Mouse (Mus musculus): Measurements from ENCODE around the gene Rnf216. TPM values are rescaled to one million over a fixed set of nuclear protein-coding genes. Genes with fewer than 3 reads are reported as not detected.

The Rnf216 gene
- polyA plus RNA-seq, 1 experiment from 2014 or later, result 52.3 TPM

- ATAC-seq (ENCODE audit: low FRiP score), result no peak
- H3K27ac ChIP-seq, result peak overlapping the region; percentile 75
These were observed 63.0 kb downstream of the Rnf216 start for GRCm38 (mm10) chr5:143049746-143050145.

GRCm38 (mm10) chr5:143049013-143049385, 63.8 kb downstream of the Rnf216 start:
- peak overlapping the region; percentile 81 for H3K27ac ChIP-seq
- no peak overlapping the region for H3K4me2 ChIP-seq
- no peak overlapping the region for H3K9ac ChIP-seq
- H3K4me1 ChIP-seq, result peaks cover 43% of the 10 kb centered on the region
- 81% methylated on average over 1 of the region's 1 CpGs for WGBS
- no peaks in the 10 kb centered on the region for H3K27me3 ChIP-seq
- H3K4me3 ChIP-seq (replicated peaks), result no peak overlapping the region
- H3K9me3 ChIP-seq, result no peaks in the 10 kb centered on the region
- H3K36me3 ChIP-seq (replicated peaks), result peaks cover 4% of the 10 kb centered on the region; the same call in 1 of the 2 replicates
- no peak for ATAC-seq (ENCODE audit: low FRiP score)

More at GRCm38 (mm10) chr5:143049746-143050145, 63.0 kb downstream of the Rnf216 start:
- Histone ChIP-seq H3K9me3 (no peaks in the 10 kb centered on the region), H3K27me3 (no peaks in the 10 kb centered on the region), H3K4me2 (no peak overlapping the region), H3K36me3 (replicated peaks) (peaks cover 4% of the 10 kb centered on the region; the same call in 1 of the 2 replicates), H3K9ac (no peak overlapping the region), H3K4me3 (replicated peaks) (no peak overlapping the region), H3K4me1 (peaks cover 46% of the 10 kb centered on the region)
- 43% methylated on average over 4 of the region's 4 CpGs for WGBS

- peaks cover 37% of the 10 kb centered on the region for H3K4me1 ChIP-seq
- H3K9ac ChIP-seq, result no peak overlapping the region
- ATAC-seq (ENCODE audit: low FRiP score), result no peak
- H3K27me3 ChIP-seq, result no peaks in the 10 kb centered on the region
- H3K4me3 ChIP-seq (replicated peaks), result no peak overlapping the region
- no peak overlapping the region for H3K4me2 ChIP-seq
- H3K9me3 ChIP-seq, result no peaks in the 10 kb centered on the region
- H3K36me3 ChIP-seq (replicated peaks), result peaks cover 4% of the 10 kb centered on the region; the same call in 1 of the 2 replicates
- peak overlapping the region; percentile 81 for H3K27ac ChIP-seq
These were observed 64.4 kb downstream of the Rnf216 start for GRCm38 (mm10) chr5:143048232-143049012.

GRCm38 (mm10) chr5:143047586-143047985, 65.2 kb downstream of the Rnf216 start:
- 93% methylated on average over 1 of the region's 1 CpGs for WGBS
- Histone ChIP-seq H3K4me2 (no peak overlapping the region), H3K27ac (peak overlapping the region; percentile 81), H3K4me3 (replicated peaks) (no peak overlapping the region), H3K4me1 (peaks cover 30% of the 10 kb centered on the region), H3K27me3 (no peaks in the 10 kb centered on the region), H3K36me3 (replicated peaks) (peaks cover 4% of the 10 kb centered on the region; the same call in 1 of the 2 replicates), H3K9ac (no peak overlapping the region), H3K9me3 (no peaks in the 10 kb centered on the region)
- no peak for ATAC-seq (ENCODE audit: low FRiP score)

GRCm38 (mm10) chr5:143043902-143044301, 68.9 kb downstream of the Rnf216 start:
- H3K9ac ChIP-seq, result no peak overlapping the region
- no peak overlapping the region for H3K4me3 ChIP-seq (replicated peaks)
- no peak overlapping the region for H3K27ac ChIP-seq
- no peak for ATAC-seq (ENCODE audit: low FRiP score)
- H3K4me1 ChIP-seq, result peaks cover 12% of the 10 kb centered on the region
- H3K36me3 ChIP-seq (replicated peaks), result peaks cover 3% of the 10 kb centered on the region; the same call in 1 of the 2 replicates
- WGBS, result 77% methylated on average over 2 of the region's 2 CpGs
- no peak overlapping the region for H3K4me2 ChIP-seq
- no peaks in the 10 kb centered on the region for H3K9me3 ChIP-seq
- no peaks in the 10 kb centered on the region for H3K27me3 ChIP-seq

- Histone ChIP-seq H3K4me2 (no peak overlapping the region), H3K27me3 (no peaks in the 10 kb centered on the region), H3K4me3 (replicated peaks) (no peak overlapping the region), H3K36me3 (replicated peaks) (peaks cover 3% of the 10 kb centered on the region; the same call in 1 of the 2 replicates), H3K9ac (no peak overlapping the region), H3K27ac (no peak overlapping the region), H3K9me3 (no peaks in the 10 kb centered on the region), H3K4me1 (peaks cover 7% of the 10 kb centered on the region)
- 88% methylated on average over 2 of the region's 2 CpGs for WGBS
- no peak for ATAC-seq (ENCODE audit: low FRiP score)
These were observed 69.5 kb downstream of the Rnf216 start for GRCm38 (mm10) chr5:143043285-143043684.

GRCm38 (mm10) chr5:143038794-143039193, 74.0 kb downstream of the Rnf216 start:
- Histone ChIP-seq H3K27ac (no peak overlapping the region), H3K4me2 (no peak overlapping the region), H3K27me3 (no peaks in the 10 kb centered on the region), H3K9ac (no peak overlapping the region), H3K36me3 (replicated peaks) (peaks cover 9% of the 10 kb centered on the region; the same call in 1 of the 2 replicates), H3K4me3 (replicated peaks) (no peak overlapping the region), H3K9me3 (no peaks in the 10 kb centered on the region), H3K4me1 (no peaks in the 10 kb centered on the region)
- ATAC-seq (ENCODE audit: low FRiP score), result no peak
- 89% methylated on average over 4 of the region's 4 CpGs for WGBS

- ATAC-seq (ENCODE audit: low FRiP score), result no peak
- no peak overlapping the region for H3K4me2 ChIP-seq
- peaks cover 8% of the 10 kb centered on the region for H3K4me1 ChIP-seq
- no peaks in the 10 kb centered on the region for H3K27me3 ChIP-seq
- no peak overlapping the region for H3K4me3 ChIP-seq (replicated peaks)
- 20% methylated on average over 1 of the region's 1 CpGs for WGBS
- no peak overlapping the region for H3K27ac ChIP-seq
- no peaks in the 10 kb centered on the region for H3K9me3 ChIP-seq
- no peak overlapping the region for H3K9ac ChIP-seq
- peaks cover 9% of the 10 kb centered on the region; the same call in 1 of the 2 replicates for H3K36me3 ChIP-seq (replicated peaks)
These were observed 75.6 kb downstream of the Rnf216 start for GRCm38 (mm10) chr5:143037201-143037600.

GRCm38 (mm10) chr5:143036052-143036451, 76.7 kb downstream of the Rnf216 start:
- H3K9me3 ChIP-seq, result no peaks in the 10 kb centered on the region
- H3K36me3 ChIP-seq (replicated peaks), result peaks cover 6% of the 10 kb centered on the region; the same call in 1 of the 2 replicates
- ATAC-seq (ENCODE audit: low FRiP score), result no peak
- H3K4me2 ChIP-seq, result no peak overlapping the region
- H3K4me1 ChIP-seq, result peaks cover 17% of the 10 kb centered on the region
- H3K27me3 ChIP-seq, result no peaks in the 10 kb centered on the region
- no peak overlapping the region for H3K4me3 ChIP-seq (replicated peaks)
- 0 out of 2 replicates have a peak overlapping the region, but pooled peaks have one; percentile 25 for H3K27ac ChIP-seq
- WGBS, result 91% methylated on average over 1 of the region's 1 CpGs
- no peak overlapping the region for H3K9ac ChIP-seq

GRCm38 (mm10) chr5:143035271-143035670, 77.5 kb downstream of the Rnf216 start:
- Histone ChIP-seq H3K36me3 (replicated peaks) (peaks cover 6% of the 10 kb centered on the region; the same call in 1 of the 2 replicates), H3K4me2 (no peak overlapping the region), H3K27me3 (no peaks in the 10 kb centered on the region), H3K9ac (no peak overlapping the region), H3K27ac (no peak overlapping the region), H3K9me3 (no peaks in the 10 kb centered on the region), H3K4me3 (replicated peaks) (no peak overlapping the region), H3K4me1 (peaks cover 17% of the 10 kb centered on the region)
- 90% methylated on average over 4 of the region's 4 CpGs for WGBS
- no peak for ATAC-seq (ENCODE audit: low FRiP score)

- Histone ChIP-seq H3K4me3 (replicated peaks) (no peak overlapping the region), H3K9ac (no peak overlapping the region), H3K9me3 (no peaks in the 10 kb centered on the region), H3K27ac (no peak overlapping the region), H3K36me3 (replicated peaks) (peaks cover 6% of the 10 kb centered on the region; the same call in 1 of the 2 replicates), H3K4me1 (peaks cover 17% of the 10 kb centered on the region), H3K4me2 (no peak overlapping the region), H3K27me3 (no peaks in the 10 kb centered on the region)
- WGBS, result 77% methylated on average over 3 of the region's 3 CpGs
- ATAC-seq (ENCODE audit: low FRiP score), result no peak
These were observed 78.7 kb downstream of the Rnf216 start for GRCm38 (mm10) chr5:143034108-143034507.

- WGBS, result 88% methylated on average over 3 of the region's 3 CpGs
- ATAC-seq (ENCODE audit: low FRiP score), result no peak
- Histone ChIP-seq H3K4me3 (replicated peaks) (no peak overlapping the region), H3K27me3 (no peaks in the 10 kb centered on the region), H3K4me2 (no peak overlapping the region), H3K27ac (no peak overlapping the region), H3K9ac (no peak overlapping the region), H3K4me1 (peaks cover 17% of the 10 kb centered on the region), H3K36me3 (replicated peaks) (peaks cover 6% of the 10 kb centered on the region; the same call in 1 of the 2 replicates), H3K9me3 (no peaks in the 10 kb centered on the region)
These were observed 79.5 kb downstream of the Rnf216 start for GRCm38 (mm10) chr5:143033277-143033676.
